Mouse (Mus musculus) gastrocnemius, adult 18-20 months (tissue): ENCODE results near the gene Ppif. TPM values are rescaled to one million over a fixed set of nuclear protein-coding genes. Genes with fewer than 3 reads are reported as not detected.

ENCODE experiments used
- DNase-seq: peaks from one replicate; pipeline ENCODE4 v3.0.0; 2021; ENCODE audit warnings: low spot score
- total RNA-seq, 2 experiments: library from RNA; stranded (reverse); gene quantifications; 2 replicates each; pipeline ENCODE4 v1.2.3; 2021

Ppif gene
- total RNA-seq, 2 experiments from 2014 or later: 27.3 to 33.8 TPM

- no peak for DNase-seq
Observed at GRCm38 (mm10) chr14:25694569-25694897, 579 bp downstream of the Ppif start.

- no peak for DNase-seq
Observed at GRCm38 (mm10) chr14:25695059-25695458, 1.1 kb downstream of the Ppif start.

GRCm38 (mm10) chr14:25696356-25696755 is 2.4 kb downstream of the Ppif start:
- no peak for DNase-seq

GRCm38 (mm10) chr14:25701986-25702385 is 8.0 kb downstream of the Ppif start:
- DNase-seq: no peak

- peak; percentile 66 for DNase-seq
Observed at GRCm38 (mm10) chr14:25707691-25708181, 13.8 kb downstream of the Ppif start.

GRCm38 (mm10) chr14:25708451-25708850 is 14.5 kb downstream of the Ppif start:
- peak; percentile 83 for DNase-seq

- peak; percentile 79 for DNase-seq
Observed at GRCm38 (mm10) chr14:25708917-25709316, 15.0 kb downstream of the Ppif start.

GRCm38 (mm10) chr14:25710073-25710472 is 16.1 kb downstream of the Ppif start:
- peak; percentile 52 for DNase-seq

GRCm38 (mm10) chr14:25710681-25711080 is 16.7 kb downstream of the Ppif start:
- DNase-seq: no peak

- no peak for DNase-seq
Observed at GRCm38 (mm10) chr14:25711177-25711576, 17.2 kb downstream of the Ppif start.

- DNase-seq: no peak
Observed at GRCm38 (mm10) chr14:25711602-25712001, 17.6 kb downstream of the Ppif start.

GRCm38 (mm10) chr14:25713443-25713842 is 19.5 kb downstream of the Ppif start:
- DNase-seq: no peak

- DNase-seq: no peak
Observed at GRCm38 (mm10) chr14:25716528-25716927, 22.6 kb downstream of the Ppif start.

GRCm38 (mm10) chr14:25717718-25718117 is 23.8 kb downstream of the Ppif start:
- DNase-seq: no peak

- DNase-seq: peak; percentile 61
Observed at GRCm38 (mm10) chr14:25718471-25718870, 24.5 kb downstream of the Ppif start.

- no peak for DNase-seq
Observed at GRCm38 (mm10) chr14:25719371-25719770, 25.4 kb downstream of the Ppif start.

- no peak for DNase-seq
Observed at GRCm38 (mm10) chr14:25720962-25721707, 27.2 kb downstream of the Ppif start.

- no peak for DNase-seq
Observed at GRCm38 (mm10) chr14:25725032-25725497, 31.1 kb downstream of the Ppif start.

GRCm38 (mm10) chr14:25725690-25726089 is 31.7 kb downstream of the Ppif start:
- DNase-seq: no peak

GRCm38 (mm10) chr14:25726226-25727148 is 32.5 kb downstream of the Ppif start:
- peak; percentile 64 for DNase-seq

GRCm38 (mm10) chr14:25727149-25727510 is 33.2 kb downstream of the Ppif start:
- peak; percentile 69 for DNase-seq
